Mouse (Mus musculus) left cerebral cortex, postnatal 14 days (tissue): ENCODE results near the gene Pld1. TPM values are rescaled to one million over a fixed set of nuclear protein-coding genes. Genes with fewer than 3 reads are reported as not detected.

Experiments used
- DNase-seq, 2 experiments: peaks; one replicate each; pipeline ENCODE4 v3.0.0; 2021 to 2022; ENCODE audit warnings: low spot score in 2 of 2, mixed read lengths in 1 of 2
- intact Hi-C: fragments of 180-260 bp; cut with DNase I; formaldehyde crosslinking; loops from one replicate; pipeline ENCODE4 v1.15.1; 2025
- long read RNA-seq, 2 experiments: library from polyadenylated mRNA; stranded (forward); transcript quantifications; one replicate each; pipeline ENCODE4 v2.0.0; 2021
- total RNA-seq, 2 experiments: library from RNA; stranded (reverse); gene quantifications; 2 replicates each; pipeline ENCODE4 v1.2.3; 2021

The Pld1 gene
- 10 to 100 TPM in 1 of 2 experiments, 1 to 10 TPM in 1; 8.5 to 10.2 TPM for total RNA-seq
- long read RNA-seq, experiment 1, full-length matches to known transcripts: 1 of 4 reads
- long read RNA-seq, experiment 1, partial matches to known transcripts: 3 of 4 reads
- long read RNA-seq, experiment 1, other reads (novel, unspliced or antisense): 0 of 4 reads
- long read RNA-seq, experiment 2, full-length matches to known transcripts: 1 of 1 reads
- long read RNA-seq, experiment 2, partial matches to known transcripts: 0 of 1 reads
- long read RNA-seq, experiment 2, other reads (novel, unspliced or antisense): 0 of 1 reads

DNA sequence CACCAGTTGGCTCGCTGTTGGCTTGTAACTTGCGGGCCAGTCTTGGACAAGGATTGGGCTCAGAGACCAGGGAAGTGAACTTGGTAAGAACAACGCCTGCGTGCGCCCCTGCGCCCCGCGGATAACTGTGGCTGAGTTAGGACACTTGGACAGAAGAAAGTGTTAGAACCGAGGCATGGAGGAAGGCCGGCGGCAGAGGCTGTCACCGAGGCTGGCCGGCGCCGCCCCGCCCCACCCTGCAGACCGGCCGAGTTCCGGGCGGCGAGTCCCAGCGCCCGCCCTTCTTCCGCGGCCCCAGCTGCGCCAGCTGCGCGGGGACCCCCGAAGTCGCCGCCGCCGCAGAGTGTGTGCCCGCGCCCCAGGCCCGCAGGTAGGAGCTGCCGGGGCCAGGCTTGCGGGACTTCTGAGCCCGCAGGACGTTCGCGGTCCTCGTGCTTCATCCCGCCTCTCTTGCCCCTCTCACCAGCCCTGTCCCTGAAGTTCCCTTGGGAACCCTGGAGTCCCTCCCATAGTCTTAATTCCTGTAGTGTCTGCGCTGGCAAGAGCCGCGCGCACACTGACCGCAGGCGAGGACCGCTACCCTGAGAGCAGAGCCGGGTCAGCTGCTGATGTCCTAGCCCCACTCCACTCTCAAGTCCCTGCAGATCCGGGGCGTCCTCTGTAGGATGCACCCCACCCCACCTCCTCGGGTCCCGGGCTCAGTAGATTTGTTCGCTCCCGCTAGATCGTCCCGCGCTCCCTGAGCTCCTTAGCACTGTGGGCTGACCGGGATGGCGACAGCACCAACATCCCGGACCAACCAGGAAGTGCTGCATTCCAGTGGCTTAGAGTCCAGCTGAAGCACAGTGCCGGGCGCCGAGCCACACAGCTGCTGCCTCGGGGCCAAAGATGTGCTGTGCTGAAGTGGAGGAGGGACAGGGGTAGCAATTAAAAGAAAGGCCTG, at the start of gene Pld1:
Gene Pld1 (plus strand): TSS at position 315 of the 943 bp plus-strand sequence.
- DNase-seq: peak; percentile 50 to 52
- intact Hi-C loops: no loop called here

- no peak for DNase-seq
- intact Hi-C loops: loop anchor here (5.0 kb wide), 1 partner anchor 71 kb away; no protein-coding TSS in a partner anchor
Observed at GRCm38 (mm10) chr3:27896318-27896892, 42.1 kb upstream of the Pld1 start, which contains the start of gene Tmem212. Tmem212 (minus strand) TSS chr3:27896368.

DNA sequence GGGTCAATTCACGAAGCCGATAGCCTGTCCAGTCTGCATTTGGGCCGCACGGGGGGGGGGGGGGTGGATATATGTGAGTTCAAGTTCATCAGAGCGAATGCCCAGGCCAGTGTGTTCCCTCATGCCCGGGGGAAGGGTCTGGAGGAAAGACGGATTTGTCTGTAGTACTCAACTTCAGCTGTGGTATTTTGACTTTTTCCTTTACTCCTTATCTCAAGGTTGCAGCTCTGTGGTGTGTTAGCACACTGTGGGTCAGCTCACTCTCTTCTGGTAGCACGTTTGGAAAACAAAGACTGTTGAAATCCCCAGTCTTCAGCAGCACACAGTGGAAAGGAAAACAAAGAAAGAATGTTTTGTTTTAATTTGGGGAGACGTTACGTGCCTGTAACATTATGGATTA, 40.3 kb upstream of the Pld1 start:
- no peak for DNase-seq
- intact Hi-C loops: loop anchor here (5.0 kb wide), 1 partner anchor 69 kb away; no protein-coding TSS in a partner anchor

DNA sequence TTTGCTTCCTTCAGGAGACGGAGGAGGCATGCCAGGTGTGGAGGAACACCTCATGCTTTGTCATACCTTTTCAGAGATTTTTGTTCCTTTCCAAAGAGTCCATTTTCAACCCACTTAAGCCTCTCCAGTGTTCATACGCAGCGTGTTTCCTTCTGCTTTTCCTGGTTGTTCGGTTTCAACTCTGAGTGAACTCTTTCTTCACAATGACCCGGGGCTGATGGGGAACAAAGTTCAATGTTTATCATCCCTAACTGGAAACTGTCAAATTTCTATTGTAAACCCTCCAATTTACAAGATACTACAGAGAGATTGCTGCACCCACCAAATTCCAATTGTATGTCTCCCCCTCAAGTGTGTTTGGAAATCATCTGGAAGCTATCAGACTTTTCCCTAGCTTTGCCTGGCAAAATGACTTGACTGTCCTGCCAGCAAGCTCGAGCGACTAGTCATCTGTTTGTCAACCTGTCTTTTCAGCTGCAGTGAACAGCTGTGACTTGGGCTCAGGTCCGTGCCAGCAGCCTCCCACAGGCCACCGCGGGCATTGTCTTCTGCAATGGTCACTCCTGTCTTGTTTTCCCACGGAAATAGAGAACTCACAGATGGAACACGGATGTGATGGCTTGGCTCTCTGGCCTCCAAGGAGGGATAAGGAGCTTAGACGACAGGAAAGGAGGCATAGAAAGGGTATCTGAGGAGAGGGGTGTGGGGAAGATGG, 39.3 kb upstream of the Pld1 start:
- DNase-seq: no peak
- intact Hi-C loops: loop anchor here (5.0 kb wide), 1 partner anchor 68 kb away; no protein-coding TSS in a partner anchor

- intact Hi-C loops: no loop called here
- DNase-seq: no peak
Observed at GRCm38 (mm10) chr3:27901846-27902245, 36.6 kb upstream of the Pld1 start.

DNA sequence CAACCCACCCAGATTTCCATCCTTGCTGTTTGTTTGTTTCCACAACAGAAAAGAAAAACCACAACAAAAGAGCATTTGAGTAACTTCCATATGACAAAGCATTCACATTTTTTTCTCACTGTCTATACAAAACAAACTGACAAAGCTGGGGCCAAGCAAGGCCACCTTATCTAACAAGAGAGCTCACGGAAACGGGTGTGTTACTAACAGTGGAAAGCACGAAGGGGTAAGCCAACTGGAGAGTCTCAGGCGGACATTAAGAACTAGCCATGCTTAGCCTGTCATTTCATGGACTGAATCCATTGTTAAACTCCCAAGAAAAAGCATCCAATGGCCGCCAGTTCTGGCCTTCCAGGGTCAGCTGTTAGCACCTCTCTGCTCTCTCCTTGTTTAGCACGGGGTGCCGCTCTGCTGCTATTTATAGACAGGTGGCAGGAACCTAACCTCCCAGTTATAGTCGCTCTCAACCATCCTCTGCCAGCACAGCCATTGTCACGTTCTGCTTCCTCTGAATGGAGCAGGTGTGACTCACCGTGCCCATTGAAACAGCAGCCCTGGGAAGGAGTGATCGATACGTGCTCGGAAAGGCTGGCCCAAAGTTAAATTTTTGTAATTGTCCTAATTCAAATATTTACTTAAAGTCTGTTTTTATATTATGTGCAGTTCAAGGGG, 33.7 kb upstream of the Pld1 start:
- DNase-seq: no peak
- intact Hi-C loops: no loop called here

DNA sequence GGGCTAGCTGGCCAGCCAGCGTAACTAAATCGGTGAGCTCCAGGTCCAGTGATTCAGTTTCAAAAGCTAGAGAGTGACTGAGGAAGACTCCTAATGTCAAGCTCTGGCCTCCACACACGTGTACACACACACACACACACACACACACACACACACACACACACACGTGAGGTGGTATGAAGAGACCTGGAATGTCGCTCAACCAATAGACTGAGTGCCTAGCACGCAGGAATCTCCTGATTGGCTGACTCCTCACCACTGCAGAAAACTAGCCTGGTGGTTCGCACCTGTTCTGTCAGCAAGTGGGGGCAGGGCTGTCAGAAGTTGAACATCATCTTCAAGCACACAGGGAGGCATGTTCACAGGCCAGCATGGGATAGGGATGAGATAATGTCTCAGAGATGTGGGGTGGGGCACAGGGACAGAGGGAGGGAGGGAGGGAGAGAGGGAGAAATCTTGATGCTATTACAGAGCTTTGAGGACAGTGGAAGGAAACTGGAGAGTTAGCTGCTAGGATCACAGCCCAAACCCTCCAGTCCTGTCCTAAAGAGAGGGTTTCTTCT, 31.8 kb upstream of the Pld1 start:
- intact Hi-C loops: no loop called here

GRCm38 (mm10) chr3:27907301-27907700, 31.2 kb upstream of the Pld1 start:
- intact Hi-C loops: no loop called here

More for the DNA sequence above, 31.8 kb upstream of the Pld1 start:
- no peak for DNase-seq

GRCm38 (mm10) chr3:27908316-27908715, 30.2 kb upstream of the Pld1 start:
- DNase-seq: no peak
- intact Hi-C loops: no loop called here

More at GRCm38 (mm10) chr3:27907301-27907700, 31.2 kb upstream of the Pld1 start:
- DNase-seq: no peak

- no peak for DNase-seq
- intact Hi-C loops: no loop called here
Observed at GRCm38 (mm10) chr3:27909016-27909415, 29.5 kb upstream of the Pld1 start.

DNA sequence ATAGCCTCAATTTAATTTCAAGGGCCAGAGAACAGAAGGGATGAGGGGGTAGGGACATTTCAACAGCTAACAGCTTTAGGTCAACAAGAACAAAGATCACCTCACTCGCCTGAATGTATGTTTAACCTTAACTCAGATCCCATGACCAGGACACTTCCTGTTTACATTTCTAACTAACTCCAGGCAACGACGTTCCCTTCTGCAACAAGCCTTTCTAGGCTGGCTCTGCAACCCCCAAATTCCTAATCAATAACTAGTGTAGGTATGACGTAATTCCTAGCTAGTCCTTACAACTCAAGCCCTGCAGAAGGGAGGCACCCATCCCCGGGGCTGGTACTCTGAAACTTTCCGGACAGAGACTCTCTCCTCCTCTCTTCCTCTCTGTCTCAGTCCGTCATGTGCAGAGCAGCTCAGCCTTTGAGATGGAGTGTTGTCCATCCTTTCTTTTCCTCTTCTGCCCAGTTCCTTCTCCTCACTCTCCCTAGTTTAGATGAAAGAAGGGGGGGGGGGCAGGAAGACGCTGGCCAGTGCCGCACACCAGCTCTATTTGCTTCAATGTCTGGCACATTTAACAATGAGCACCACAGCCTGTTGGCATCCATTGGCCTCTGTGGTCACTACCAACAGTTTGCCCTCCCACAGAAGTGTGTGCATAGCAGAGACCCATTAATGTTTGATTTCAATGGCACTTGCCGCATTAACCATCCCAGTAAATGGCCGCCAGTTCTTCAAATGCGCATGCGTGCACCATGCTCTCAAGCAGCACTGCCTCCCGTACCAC, 19.6 kb upstream of the Pld1 start:
- intact Hi-C loops: no loop called here
- no peak for DNase-seq

- intact Hi-C loops: no loop called here
Observed at GRCm38 (mm10) chr3:27921268-27922020, 17.1 kb upstream of the Pld1 start.

DNA sequence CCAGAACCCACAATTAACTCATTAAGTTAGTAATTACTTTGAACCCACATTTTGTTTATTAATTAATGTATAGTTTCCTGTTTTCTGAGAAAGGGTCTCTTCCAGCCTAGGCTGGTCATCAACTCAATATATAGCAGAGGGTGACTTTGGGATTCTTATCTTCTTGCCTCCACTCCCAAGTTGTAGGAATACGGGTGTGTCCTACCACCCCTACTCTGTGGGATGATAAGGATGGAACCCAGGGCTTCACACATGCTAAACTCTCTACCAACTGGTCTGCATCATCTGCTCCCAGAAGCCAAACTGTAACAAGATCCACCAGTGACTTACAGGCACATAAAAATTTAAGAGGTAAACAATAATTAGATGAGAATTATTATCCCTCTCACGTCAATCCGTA, 14.5 kb upstream of the Pld1 start:
- intact Hi-C loops: no loop called here
- no peak for DNase-seq

More at GRCm38 (mm10) chr3:27921268-27922020, 17.1 kb upstream of the Pld1 start:
- DNase-seq: no peak

GRCm38 (mm10) chr3:27929219-27929618, 9.3 kb upstream of the Pld1 start:
- peak; percentile 13 to 35 for DNase-seq
- intact Hi-C loops: no loop called here

DNA sequence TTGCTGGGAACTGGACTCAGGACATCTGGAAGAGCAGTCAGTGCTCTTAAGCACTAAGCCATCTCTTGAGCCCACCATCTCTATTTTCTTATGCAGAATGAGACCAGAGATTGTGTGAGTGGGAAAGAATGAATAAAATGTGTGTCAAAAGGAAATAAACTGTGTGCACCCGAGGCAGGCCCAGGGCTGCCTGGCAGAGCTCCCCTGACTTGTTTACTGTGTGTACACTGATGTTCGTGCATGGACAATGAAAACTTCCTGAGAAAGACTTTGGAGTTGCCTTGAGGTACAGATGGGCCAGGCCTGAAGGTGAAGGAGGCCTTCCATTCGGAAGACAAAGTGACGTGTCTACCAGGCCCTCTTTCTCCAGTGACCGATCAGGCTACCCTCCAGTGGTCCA, 6.1 kb upstream of the Pld1 start:
- intact Hi-C loops: no loop called here
- no peak for DNase-seq

DNA sequence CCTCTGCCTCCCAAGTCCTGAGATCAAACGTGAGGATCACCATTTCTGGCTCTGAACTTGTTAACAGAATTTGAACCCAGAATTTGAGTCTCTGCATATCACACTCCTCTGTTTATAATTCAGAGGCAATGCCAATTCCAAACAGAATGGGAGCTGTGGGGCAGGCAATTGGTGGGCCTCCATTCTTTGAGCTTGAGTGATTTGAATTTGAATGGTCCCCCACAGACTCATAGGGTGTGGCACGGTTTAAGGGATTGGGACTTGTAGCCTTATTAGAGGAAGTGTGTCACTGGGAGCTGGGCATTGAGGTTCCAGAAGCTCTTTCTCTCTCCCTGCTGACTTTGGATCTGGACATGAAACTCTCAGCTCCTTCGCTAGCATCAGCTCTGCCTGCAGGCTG, 2.9 kb upstream of the Pld1 start:
- DNase-seq: no peak
- intact Hi-C loops: no loop called here

DNA sequence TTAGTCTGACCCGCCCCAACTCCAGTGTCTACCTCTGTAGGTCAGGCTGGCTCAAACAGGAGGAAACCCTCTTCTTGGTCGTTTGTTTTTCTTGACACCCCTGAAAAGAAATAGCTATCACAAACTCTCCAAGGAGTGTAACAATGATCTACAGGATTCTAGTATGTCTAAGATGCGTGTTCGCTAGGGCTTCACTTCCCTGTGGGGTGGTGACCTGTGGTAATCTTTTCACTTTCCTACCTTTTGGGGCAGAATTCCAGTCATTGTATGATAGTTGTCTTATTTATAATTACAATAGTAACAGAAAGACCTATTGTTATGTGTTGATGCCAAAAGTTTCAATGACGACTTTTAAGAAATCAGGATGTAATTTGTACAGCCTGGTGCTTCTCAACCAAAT, 1.8 kb upstream of the Pld1 start:
- no peak for DNase-seq

More for the DNA sequence above, 1.8 kb upstream of the Pld1 start:
- intact Hi-C loops: no loop called here
